Mouse (Mus musculus) induced T-regulatory cell, adult 2 months (primary cell): ENCODE results near the gene Gm10717.
"Not testable (repeated sequence)": the region's sequence is repeated elsewhere in the genome, so short reads cannot be mapped to it uniquely, and the experiment has no call there.

Experiments used
- DNase-seq: peaks from one replicate; pipeline ENCODE4 v3.0.0-alpha.2; 2012; ENCODE audit warnings: low read depth

Gene Gm10717

DNA sequence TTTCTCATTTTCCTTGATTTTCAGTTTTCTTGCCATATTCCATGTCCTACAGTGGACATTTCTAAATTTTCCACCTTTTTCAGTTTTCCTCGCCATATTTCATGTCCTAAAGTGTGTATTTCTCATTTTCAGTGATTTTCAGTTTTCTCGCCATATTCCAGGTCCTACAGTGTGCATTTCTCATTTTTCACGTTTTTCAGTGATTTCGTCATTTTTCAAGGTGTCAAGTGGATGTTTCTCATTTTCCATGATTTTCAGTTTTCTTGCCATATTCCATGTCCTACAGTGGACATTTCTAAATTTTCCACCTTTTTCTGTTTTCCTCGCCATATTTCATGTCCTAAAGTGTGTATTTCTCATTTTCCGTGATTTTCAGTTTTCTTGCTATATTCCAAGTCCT, 436 bp downstream of the Gm10717 start:
- not testable (repeated sequence) for DNase-seq

GRCm38 (mm10) chr9:3026136-3026535, 919 bp downstream of the Gm10717 start:
- not testable (repeated sequence) for DNase-seq

- not testable (repeated sequence) for DNase-seq
Observed at GRCm38 (mm10) chr9:3026741-3027140, 1.5 kb downstream of the Gm10717 start.

DNA sequence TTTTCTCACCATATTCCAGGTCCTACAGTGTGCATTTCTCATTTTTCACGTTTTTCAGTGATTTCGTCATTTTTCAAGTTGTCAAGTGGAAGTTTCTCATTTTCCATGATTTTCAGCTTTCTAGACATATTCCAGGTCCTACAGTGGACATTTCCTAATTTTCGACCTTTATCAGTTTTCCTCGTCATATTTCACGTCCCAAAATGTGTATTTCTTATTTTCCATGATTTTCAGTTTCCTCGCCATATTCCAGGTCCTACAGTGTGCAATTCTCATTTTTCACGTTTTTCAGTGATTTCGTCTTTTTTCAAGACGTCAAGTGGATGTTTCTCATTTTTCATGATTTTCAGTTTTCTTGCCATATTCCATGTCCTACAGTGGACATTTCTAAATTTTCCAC, 2.0 kb downstream of the Gm10717 start:
- peak; percentile 70 for DNase-seq

DNA sequence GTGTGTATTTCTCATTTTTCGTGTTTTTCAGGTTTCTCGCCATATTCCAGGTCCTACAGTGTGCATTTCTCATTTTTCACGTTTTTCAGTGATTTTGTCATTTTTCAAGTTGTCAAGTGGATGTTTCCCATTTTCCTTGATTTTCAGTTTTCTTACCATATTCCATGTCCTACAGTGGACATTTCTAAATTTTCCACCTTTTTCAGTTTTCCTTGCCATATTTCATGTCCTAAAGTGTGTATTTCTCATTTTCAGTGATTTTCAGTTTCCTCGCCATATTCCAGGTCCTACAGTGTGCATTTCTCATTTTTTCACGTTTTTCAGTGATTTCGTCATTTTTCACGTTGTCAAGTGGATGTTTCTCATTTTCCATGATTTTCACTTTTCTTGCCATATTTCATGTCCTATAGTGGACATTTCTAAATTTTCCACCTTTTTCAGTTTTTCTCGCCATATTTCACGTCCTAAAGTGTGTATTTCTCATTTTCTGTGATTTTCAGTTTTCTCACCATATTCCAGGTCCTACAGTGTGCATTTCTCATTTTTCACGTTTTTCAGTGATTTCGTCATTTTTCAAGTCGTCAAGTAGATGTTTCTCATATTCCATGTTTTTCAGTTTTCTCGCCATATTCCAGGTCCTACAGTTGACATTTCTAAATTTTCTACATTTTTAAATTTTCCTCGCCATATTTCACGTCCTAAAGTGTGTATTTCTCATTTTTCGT, 4.2 kb downstream of the Gm10717 start:
- not testable (repeated sequence) for DNase-seq

GRCm38 (mm10) chr9:3030677-3031318, 5.6 kb downstream of the Gm10717 start:
- DNase-seq, result peak; percentile 94

- not testable (repeated sequence) for DNase-seq
Observed at GRCm38 (mm10) chr9:3034299-3034698, 9.1 kb downstream of the Gm10717 start, which contains the start of gene Gm17535. Gene Gm17535 (plus strand): TSS chr9:3034599.

- not testable (repeated sequence) for DNase-seq
Observed at GRCm38 (mm10) chr9:3036577-3036976, 11.4 kb downstream of the Gm10717 start, which contains the start of gene Gm10715. Gene Gm10715 (plus strand): TSS chr9:3036877.

GRCm38 (mm10) chr9:3038161-3038560, 12.9 kb downstream of the Gm10717 start:
- peak; percentile 40 for DNase-seq
